Mouse (Mus musculus) thymus, adult 2 months (tissue): ENCODE measurements around the gene Armc2.

Experiments
- CTCF ChIP-seq: fragments of 200-500 bp; IDR thresholded peaks from 2 replicates; pipeline ENCODE4 v1.5.1; 2012; ENCODE audit warnings: mild to moderate bottlenecking, control low read depth, low read length, moderate library complexity, borderline replicate concordance; ENCODE audit not compliant: control insufficient read depth, poor library complexity, insufficient read depth; ENCODE audit errors: extremely low read depth
- POLR2A ChIP-seq: fragments of 200-500 bp; IDR thresholded peaks from 2 replicates; pipeline ENCODE4 v1.6.1; 2012; ENCODE audit warnings: mild to moderate bottlenecking, low read length, control low read depth, moderate library complexity; ENCODE audit not compliant: control insufficient read depth, poor library complexity, insufficient read depth; ENCODE audit errors: extremely low read depth

GRCm38 (mm10) chr10:41896425-41896824, 121.8 kb downstream of the Armc2 start:
- TF ChIP-seq POLR2A (no peak), CTCF (no peak)
